Mouse (Mus musculus): ENCODE data around the gene Anks1b. TPM values are rescaled to one million over a fixed set of nuclear protein-coding genes. Genes with fewer than 3 reads are reported as not detected.

Anks1b gene
- polyA plus RNA-seq, 1 experiment from 2014 or later, result 0.46 TPM

DNA sequence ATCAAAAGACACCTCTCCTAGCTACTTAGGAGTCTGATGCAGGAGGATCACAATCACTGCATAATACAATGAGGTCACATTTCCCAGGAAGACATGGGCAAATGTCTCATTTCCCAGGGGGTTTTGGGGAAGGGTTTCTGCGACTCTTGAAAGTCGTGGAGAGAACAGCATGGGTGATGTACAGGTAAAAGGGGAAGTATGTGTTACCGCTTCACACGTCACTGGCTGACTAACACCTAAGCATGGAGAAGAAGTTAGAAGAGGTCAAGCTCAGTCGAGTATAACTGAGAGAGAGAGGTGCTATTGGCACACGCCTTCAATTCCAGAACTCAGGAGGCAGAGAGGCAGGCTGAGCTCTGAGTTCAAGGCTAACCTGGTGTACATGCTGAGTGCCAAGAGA is 1117.0 kb downstream of the Anks1b start:
- H3K9me3 ChIP-seq (replicated peaks), result no peaks in the 10 kb centered on the region
- WGBS, result 90% methylated on average over 6 of the region's 6 CpGs
- no peaks in the 10 kb centered on the region for H3K27me3 ChIP-seq (ENCODE audit: low read depth, poor library complexity, severe bottlenecking)
- H3K27ac ChIP-seq, result no peak overlapping the region
- no peak overlapping the region for H3K4me3 ChIP-seq
- H3K36me3 ChIP-seq, result peaks cover 33% of the 10 kb centered on the region
- DNase-seq (ENCODE audit: low spot score), result no peak
- no peaks in the 10 kb centered on the region for H3K4me1 ChIP-seq

DNA sequence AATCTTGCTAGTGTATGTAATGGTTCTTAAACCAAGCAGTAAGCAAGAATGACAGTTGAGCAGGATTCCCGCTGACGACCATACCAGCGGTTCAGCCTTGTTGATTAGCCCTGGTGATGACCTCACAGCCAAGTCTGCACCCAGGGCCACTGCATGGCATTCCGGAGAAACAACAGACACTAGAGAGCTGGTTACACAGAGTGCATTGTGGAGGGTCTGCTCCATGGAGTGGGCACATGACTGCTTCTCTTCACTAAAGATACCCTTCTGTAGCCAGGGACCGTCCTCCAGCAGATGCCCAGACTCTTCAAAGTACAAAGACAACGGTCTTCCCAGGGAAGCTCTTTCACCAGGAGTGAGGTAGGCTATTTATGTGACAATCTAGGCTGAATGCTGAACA is 1118.9 kb downstream of the Anks1b start:
- WGBS, result 90% methylated on average over 6 of the region's 6 CpGs
- no peak for DNase-seq (ENCODE audit: low spot score)
- no peak overlapping the region for H3K4me3 ChIP-seq
- no peaks in the 10 kb centered on the region for H3K9me3 ChIP-seq (replicated peaks)
- H3K4me1 ChIP-seq, result no peaks in the 10 kb centered on the region
- no peak overlapping the region for H3K27ac ChIP-seq
- H3K36me3 ChIP-seq, result peaks cover 50% of the 10 kb centered on the region
- H3K27me3 ChIP-seq (ENCODE audit: low read depth, poor library complexity, severe bottlenecking), result no peaks in the 10 kb centered on the region

DNA sequence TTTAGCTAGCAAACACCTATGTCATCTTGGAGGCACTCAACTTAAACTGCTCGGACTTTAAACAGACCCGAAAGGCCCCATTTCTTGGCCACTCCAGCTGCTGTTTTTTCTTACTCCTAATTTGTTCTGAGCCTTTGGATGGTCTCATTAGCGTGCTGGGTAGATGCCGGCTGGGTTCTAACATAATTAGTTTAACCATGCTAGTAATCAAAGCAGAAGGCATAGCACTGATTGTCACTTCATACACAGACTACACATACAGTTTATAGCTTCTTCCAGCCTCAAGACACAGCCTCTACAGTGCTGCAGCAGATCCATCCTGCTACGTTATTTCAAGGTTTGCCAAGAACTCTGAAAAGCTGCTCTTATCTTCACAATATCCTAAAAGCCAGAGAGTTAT is 1120.6 kb downstream of the Anks1b start:
- no peak for DNase-seq (ENCODE audit: low spot score)
- Histone ChIP-seq H3K4me1 (no peaks in the 10 kb centered on the region), H3K27ac (no peak overlapping the region), H3K9me3 (replicated peaks) (no peaks in the 10 kb centered on the region), H3K36me3 (peaks cover 61% of the 10 kb centered on the region), H3K27me3 (ENCODE audit: low read depth, poor library complexity, severe bottlenecking) (no peaks in the 10 kb centered on the region), H3K4me3 (no peak overlapping the region)
- WGBS, result 91% methylated on average over 5 of the region's 5 CpGs

DNA sequence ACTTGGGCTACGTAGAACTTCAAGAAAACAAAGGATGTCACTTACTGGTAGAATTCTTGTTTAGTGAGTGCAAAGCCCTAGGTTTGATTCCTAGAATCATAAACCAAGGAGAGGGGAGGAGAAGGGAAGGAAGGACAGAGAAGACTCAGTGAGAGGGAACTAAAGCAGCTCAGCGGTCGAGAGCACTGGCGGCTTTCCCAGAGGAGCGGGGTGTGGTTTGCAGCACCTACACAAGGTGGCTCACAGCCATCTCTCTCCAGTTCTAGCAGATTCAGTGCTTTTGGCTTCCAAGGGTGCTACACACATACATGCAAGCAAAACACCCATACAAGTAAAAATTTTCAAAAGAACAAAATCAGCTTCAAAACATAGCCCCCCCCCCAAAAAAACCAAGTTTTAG is 1126.6 kb downstream of the Anks1b start:
- Histone ChIP-seq H3K4me3 (no peak overlapping the region), H3K27me3 (ENCODE audit: low read depth, poor library complexity, severe bottlenecking) (no peaks in the 10 kb centered on the region), H3K36me3 (peaks cover 48% of the 10 kb centered on the region), H3K27ac (no peak overlapping the region), H3K9me3 (replicated peaks) (no peaks in the 10 kb centered on the region), H3K4me1 (no peaks in the 10 kb centered on the region)
- 87% methylated on average over 5 of the region's 5 CpGs for WGBS
- no peak for DNase-seq (ENCODE audit: low spot score)

DNA sequence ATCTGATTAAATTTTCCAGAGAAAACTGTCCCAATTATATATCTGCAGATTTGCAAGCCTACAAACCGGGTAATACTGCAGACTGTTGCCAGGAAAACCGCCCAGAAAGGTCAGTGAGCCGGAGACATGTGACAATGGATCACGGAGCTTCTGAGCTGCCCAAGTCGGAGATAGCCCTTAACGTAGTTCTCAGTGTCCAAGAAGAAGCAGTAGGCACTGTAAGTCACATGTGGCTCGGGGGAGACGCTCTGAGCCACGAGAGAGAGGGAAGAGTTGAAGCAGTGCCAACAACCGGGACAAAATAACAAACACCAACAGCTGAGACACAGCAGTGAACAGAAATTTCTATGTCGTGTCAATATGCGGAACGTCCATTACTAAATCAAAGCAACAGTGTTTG is 1128.1 kb downstream of the Anks1b start:
- 93% methylated on average over 13 of the region's 13 CpGs for WGBS
- H3K27me3 ChIP-seq (ENCODE audit: low read depth, poor library complexity, severe bottlenecking), result no peaks in the 10 kb centered on the region
- DNase-seq (ENCODE audit: low spot score), result no peak

DNA sequence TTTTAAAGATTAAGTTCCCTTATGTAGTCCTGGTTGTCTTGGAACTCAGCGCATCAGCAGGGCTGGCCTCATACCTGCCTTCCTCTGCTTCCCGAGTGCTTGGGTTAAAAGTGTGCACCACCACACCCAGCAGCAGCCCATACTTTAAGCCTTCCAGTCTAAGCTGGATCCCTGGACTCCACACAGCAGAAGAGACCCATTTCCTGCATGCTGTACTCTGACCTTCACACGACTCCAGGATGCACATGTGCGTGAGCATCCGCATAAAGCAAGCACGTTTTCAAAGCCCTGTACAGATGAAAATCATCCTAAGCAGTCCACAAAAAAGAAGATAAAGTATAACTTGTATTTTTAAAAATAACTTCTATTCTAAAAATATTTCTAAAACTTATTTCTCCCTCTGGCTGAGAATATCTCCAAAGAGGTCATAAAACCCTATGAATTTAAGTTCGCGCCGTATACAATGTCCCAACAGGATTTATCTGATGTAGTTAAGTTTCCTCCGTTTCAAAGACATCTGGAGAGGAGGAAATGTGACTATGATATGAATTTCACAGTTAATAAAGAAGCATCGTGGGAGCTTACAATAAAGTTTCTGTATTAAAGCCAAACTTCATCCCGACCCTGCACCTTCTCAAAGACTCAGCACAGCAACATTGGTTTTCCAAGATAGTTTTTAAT is 1132.7 kb downstream of the Anks1b start:
- WGBS, result 92% methylated on average over 12 of the region's 12 CpGs
- H3K27ac ChIP-seq, result no peak overlapping the region
- H3K9me3 ChIP-seq (replicated peaks), result no peaks in the 10 kb centered on the region
- no peak for DNase-seq (ENCODE audit: low spot score)
- H3K4me1 ChIP-seq, result no peaks in the 10 kb centered on the region
- H3K36me3 ChIP-seq, result peaks cover 36% of the 10 kb centered on the region
- H3K4me3 ChIP-seq, result no peak overlapping the region
- H3K27me3 ChIP-seq (ENCODE audit: low read depth, poor library complexity, severe bottlenecking), result no peaks in the 10 kb centered on the region

More for the DNA sequence above, 1128.1 kb downstream of the Anks1b start:
- peaks cover 37% of the 10 kb centered on the region for H3K36me3 ChIP-seq
- no peaks in the 10 kb centered on the region for H3K4me1 ChIP-seq
- no peak overlapping the region for H3K4me3 ChIP-seq
- no peaks in the 10 kb centered on the region for H3K9me3 ChIP-seq (replicated peaks)
- no peak overlapping the region for H3K27ac ChIP-seq

Other genes with a start within 250 kb of the Anks1b start
- 6.6 and 9.0 TPM in 2 replicates for gene Scyl2, start 187.2 kb upstream of the Anks1b start, polyA plus RNA-seq (2016; fragmentation: Nextera tagmentation; extraction: Ambion mirVana)
- gene Actr6, start 141.2 kb upstream of the Anks1b start, polyA plus RNA-seq (2016; fragmentation: Nextera tagmentation; extraction: Ambion mirVana), result 33.9 and 34.2 TPM in 2 replicates
- 26.0 and 30.1 TPM in 2 replicates for gene Uhrf1bp1l, start 128.5 kb upstream of the Anks1b start, polyA plus RNA-seq (2016; fragmentation: Nextera tagmentation; extraction: Ambion mirVana)

All from limb, embryonic 10.5 days (tissue).